Mouse (Mus musculus) ZHBTc4 (cell line): ENCODE results near the gene Khdc1a.
"Not testable (repeated sequence)": the region's sequence is repeated elsewhere in the genome, so short reads cannot be mapped to it uniquely, and the experiment has no call there.

ENCODE experiments used
- DNase-seq: peaks from one replicate; pipeline ENCODE4 v3.0.0-alpha.2; 2011; ENCODE audit warnings: low read depth, low spot score

The Khdc1a gene

GRCm38 (mm10) chr1:21349341-21349740 is at the start of gene Khdc1a:
Gene Khdc1a, plus strand, starts transcription at chr1:21349641.
- DNase-seq, result no peak

DNA sequence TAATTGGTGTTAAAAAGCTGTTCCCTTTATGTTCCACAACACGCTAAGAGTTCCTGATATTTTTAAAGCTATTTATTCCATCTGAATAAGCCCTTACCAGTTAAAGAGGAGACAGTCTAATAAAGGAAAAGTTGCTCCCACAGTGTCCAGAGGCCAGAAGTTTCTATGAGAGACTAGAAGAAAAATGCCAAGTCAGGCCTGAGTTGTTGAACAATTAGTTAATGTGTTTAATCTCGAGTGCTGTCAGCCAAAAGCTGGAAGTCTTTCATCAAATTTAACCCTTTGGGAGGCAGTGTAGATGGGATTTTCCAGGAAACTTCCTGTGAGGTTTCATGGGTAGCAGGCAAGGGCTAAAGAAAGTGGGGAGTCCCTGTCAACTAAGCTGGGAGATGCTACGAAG is 49.6 kb upstream of the Khdc1a start:
- DNase-seq, result no peak

- DNase-seq, result no peak
Measured at GRCm38 (mm10) chr1:21301686-21302085, 47.8 kb upstream of the Khdc1a start.

GRCm38 (mm10) chr1:21304174-21304573 is 45.3 kb upstream of the Khdc1a start:
- no peak for DNase-seq

- DNase-seq, result no peak
Measured at GRCm38 (mm10) chr1:21304646-21305045, 44.8 kb upstream of the Khdc1a start.

- no peak for DNase-seq
Measured at GRCm38 (mm10) chr1:21305443-21305842, 44.0 kb upstream of the Khdc1a start.

DNA sequence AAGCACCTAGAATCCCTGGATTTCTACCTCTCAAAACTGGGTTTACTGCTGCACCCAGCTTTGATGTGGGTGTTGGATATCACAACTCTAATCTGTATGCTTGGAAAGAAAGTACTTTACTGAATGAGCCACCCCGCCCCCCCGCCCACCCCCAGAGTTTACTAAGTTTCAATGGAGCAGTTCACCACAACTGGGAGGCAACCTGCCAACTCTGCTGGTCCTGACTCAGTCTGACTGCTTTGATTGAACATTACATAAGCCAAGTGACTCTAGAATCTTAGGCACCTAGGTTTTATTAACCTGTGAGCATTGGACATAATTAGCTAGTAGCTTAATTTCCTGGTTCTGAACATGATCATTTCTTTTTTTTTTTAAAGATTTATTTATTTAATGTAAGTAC is 35.1 kb upstream of the Khdc1a start:
- no peak for DNase-seq

- no peak for DNase-seq
Measured at GRCm38 (mm10) chr1:21315756-21316155, 33.7 kb upstream of the Khdc1a start.

GRCm38 (mm10) chr1:21316305-21316704 is 33.1 kb upstream of the Khdc1a start:
- DNase-seq, result no peak

DNA sequence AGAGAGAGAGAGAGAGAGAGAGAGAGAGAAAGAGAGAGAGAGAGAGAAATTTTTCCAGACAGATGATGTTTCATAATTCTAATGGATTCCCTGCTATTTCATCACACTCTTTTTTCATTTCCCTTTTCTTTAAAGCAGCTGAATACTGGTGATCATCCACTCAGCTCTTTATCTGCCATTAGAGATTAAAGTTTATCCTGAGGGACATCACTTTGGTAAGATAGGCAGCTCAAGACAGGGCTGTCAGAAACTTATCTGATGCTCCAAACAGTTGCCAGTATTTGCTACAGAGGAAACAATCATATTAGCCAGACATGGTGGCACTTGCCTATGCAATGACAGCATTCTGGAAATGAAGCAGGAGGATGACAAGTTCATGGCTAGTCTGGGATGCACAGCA is 31.2 kb upstream of the Khdc1a start:
- DNase-seq, result no peak

- DNase-seq, result not testable (repeated sequence)
Measured at GRCm38 (mm10) chr1:21320271-21320670, 29.2 kb upstream of the Khdc1a start.

- DNase-seq, result no peak
Measured at GRCm38 (mm10) chr1:21321656-21322055, 27.8 kb upstream of the Khdc1a start.

GRCm38 (mm10) chr1:21323996-21324574 is 25.4 kb upstream of the Khdc1a start:
- DNase-seq, result peak; percentile 9

- DNase-seq, result no peak
Measured at GRCm38 (mm10) chr1:21324633-21325032, 24.8 kb upstream of the Khdc1a start.

DNA sequence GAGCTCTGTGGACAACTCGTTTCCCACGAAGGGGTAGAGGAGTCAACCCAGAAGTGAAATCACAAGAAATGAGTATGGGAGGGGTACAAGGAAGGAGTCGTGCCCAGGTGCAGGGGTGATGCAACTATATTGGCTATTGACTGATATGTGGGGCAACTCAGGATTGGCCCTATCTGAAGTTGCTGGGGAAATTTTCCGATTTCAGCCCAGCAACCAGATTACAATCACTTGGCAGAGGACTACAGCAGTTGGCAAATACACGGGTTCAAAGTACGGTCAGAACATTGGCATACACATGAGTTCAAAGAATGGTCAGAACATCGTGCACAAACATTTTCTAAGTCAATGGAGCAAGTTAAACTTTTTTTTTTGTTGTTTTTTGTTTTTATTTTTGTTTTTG is 22.7 kb upstream of the Khdc1a start:
- no peak for DNase-seq

DNA sequence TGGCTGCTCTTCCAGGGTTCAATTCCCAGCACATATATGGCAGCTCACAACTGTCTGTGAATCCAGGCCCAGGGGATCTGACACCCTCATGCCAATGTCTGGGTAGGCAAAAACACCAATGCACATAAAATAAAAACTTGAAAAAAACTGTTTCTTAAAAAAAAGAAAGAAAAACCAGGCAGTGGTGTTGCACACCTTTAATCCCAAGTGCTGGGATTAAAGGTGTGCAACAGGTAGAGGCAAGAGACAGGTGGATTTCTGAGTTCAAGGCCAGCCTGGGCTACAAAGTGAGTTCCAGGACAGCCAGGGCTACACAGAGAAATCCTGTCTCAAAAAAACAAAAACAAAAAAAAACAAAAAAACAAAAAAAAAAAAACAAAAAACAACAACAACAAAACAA is 18.3 kb upstream of the Khdc1a start:
- not testable (repeated sequence) for DNase-seq

- no peak for DNase-seq
Measured at GRCm38 (mm10) chr1:21333222-21333973, 16.0 kb upstream of the Khdc1a start.

GRCm38 (mm10) chr1:21335836-21336235 is 13.6 kb upstream of the Khdc1a start:
- no peak for DNase-seq

- no peak for DNase-seq
Measured at GRCm38 (mm10) chr1:21340745-21341144, 8.7 kb upstream of the Khdc1a start.

- DNase-seq, result peak; percentile 76
Measured at GRCm38 (mm10) chr1:21344253-21344652, 5.2 kb upstream of the Khdc1a start.

- not testable (repeated sequence) for DNase-seq
Measured at GRCm38 (mm10) chr1:21344752-21345151, 4.7 kb upstream of the Khdc1a start.

- DNase-seq, result not testable (repeated sequence)
Measured at GRCm38 (mm10) chr1:21368031-21368430, 18.6 kb downstream of the Khdc1a start, which contains the start of gene Khdc1c. Gene Khdc1c, plus strand, starts transcription at chr1:21368331.

DNA sequence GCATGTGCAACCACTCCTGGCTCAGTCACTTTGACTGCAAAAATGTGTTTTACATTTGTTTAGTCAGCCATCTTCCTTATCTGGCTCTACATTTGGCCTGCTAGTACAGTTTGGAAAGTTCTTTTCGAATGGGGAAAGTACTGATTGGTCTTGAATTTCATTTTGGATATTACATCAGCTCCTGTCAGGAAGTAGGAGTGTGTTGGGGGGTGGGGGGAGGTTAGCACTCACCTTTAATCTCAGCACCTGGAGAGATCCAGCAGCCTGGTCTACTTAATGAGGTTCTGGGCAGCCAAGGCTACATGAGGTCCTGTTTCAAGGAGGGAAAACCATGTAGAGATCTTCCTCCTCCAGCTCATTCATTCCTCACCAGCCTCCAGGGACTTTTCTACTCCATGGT is 33.8 kb downstream of the Khdc1a start, which contains the start of gene Khdc1b:
Gene Khdc1b (plus strand): TSS at position 301 of the 400 bp plus-strand sequence.
- DNase-seq, result no peak
